Mouse (Mus musculus): ENCODE measurements at regions not wholly inside any gene's neighbourhood (a gene's known extent, or its start where the extent isn't known, plus 50 kb on each side); places are given as distances from the start of the nearest gene placed in this dataset.

- no peak for DNase-seq (ENCODE audit: low spot score in 2 of 2)
Measured at GRCm38 (mm10) chr2:72797002-72797718, 183.1 kb downstream of the Sp3 start.

- DNase-seq (ENCODE audit: low spot score in 2 of 2): no peak
Measured at GRCm38 (mm10) chr2:72800696-72801095, 179.6 kb downstream of the Sp3 start.

- no peak for DNase-seq (ENCODE audit: low spot score in 2 of 2)
Measured at GRCm38 (mm10) chr2:72813282-72813974, 166.8 kb downstream of the Sp3 start.

- DNase-seq (ENCODE audit: low spot score in 2 of 2): peak in 1 of 2 experiments; percentile 53
Measured at GRCm38 (mm10) chr2:72825251-72825650, 155.0 kb downstream of the Sp3 start.

GRCm38 (mm10) chr2:72829139-72829538 lies 151.1 kb downstream of the Sp3 start:
- DNase-seq (ENCODE audit: low spot score in 2 of 2): no peak

GRCm38 (mm10) chr2:72832770-72833169 lies 147.5 kb downstream of the Sp3 start:
- DNase-seq (ENCODE audit: low spot score in 2 of 2): no peak

- DNase-seq (ENCODE audit: low spot score in 2 of 2): peak in 1 of 2 experiments; percentile 22
Measured at GRCm38 (mm10) chr2:72838085-72838727, 142.0 kb downstream of the Sp3 start.

GRCm38 (mm10) chr2:72839673-72840072 lies 140.6 kb downstream of the Sp3 start:
- DNase-seq (ENCODE audit: low spot score in 2 of 2): no peak

GRCm38 (mm10) chr2:72841367-72841766 lies 138.9 kb downstream of the Sp3 start:
- DNase-seq (ENCODE audit: low spot score in 2 of 2): no peak

- DNase-seq (ENCODE audit: low spot score in 2 of 2): no peak
Measured at GRCm38 (mm10) chr2:72843610-72844009, 136.6 kb downstream of the Sp3 start.

- no peak for DNase-seq (ENCODE audit: low spot score in 2 of 2)
Measured at GRCm38 (mm10) chr2:72849441-72850192, 130.6 kb downstream of the Sp3 start.

- no peak for DNase-seq (ENCODE audit: low spot score in 2 of 2)
Measured at GRCm38 (mm10) chr2:72852509-72852908, 127.7 kb downstream of the Sp3 start.

GRCm38 (mm10) chr2:72855276-72855970 lies 124.8 kb downstream of the Sp3 start:
- no peak for DNase-seq (ENCODE audit: low spot score in 2 of 2)

- DNase-seq (ENCODE audit: low spot score in 2 of 2): peak in 1 of 2 experiments; percentile 35
Measured at GRCm38 (mm10) chr2:72855971-72856755, 124.1 kb downstream of the Sp3 start.

GRCm38 (mm10) chr2:72857377-72857776 lies 122.9 kb downstream of the Sp3 start:
- no peak for DNase-seq (ENCODE audit: low spot score in 2 of 2)

- DNase-seq (ENCODE audit: low spot score in 2 of 2): no peak
Measured at GRCm38 (mm10) chr2:72865462-72866365, 114.5 kb downstream of the Sp3 start.

- no peak for DNase-seq (ENCODE audit: low spot score in 2 of 2)
Measured at GRCm38 (mm10) chr2:72866366-72866688, 113.9 kb downstream of the Sp3 start.

- no peak for DNase-seq (ENCODE audit: low spot score in 2 of 2)
Measured at GRCm38 (mm10) chr2:72868173-72868572, 112.1 kb downstream of the Sp3 start.

GRCm38 (mm10) chr2:72871836-72872235 lies 108.4 kb downstream of the Sp3 start:
- DNase-seq (ENCODE audit: low spot score in 2 of 2): peak; percentile 17 to 41

Measured in adrenal gland, adult 18-20 months (tissue).